Mouse (Mus musculus) spleen, postnatal 14 days (tissue): ENCODE measurements around the gene Bbs4.
"Not testable (repeated sequence)": the region's sequence is repeated elsewhere in the genome, so short reads cannot be mapped to it uniquely, and the experiment has no call there.

Experiments
- DNase-seq, 2 experiments: peaks; one replicate each; pipeline ENCODE4 v3.0.0; 2021 to 2022; ENCODE audit warnings: low spot score in 2 of 2

The Bbs4 gene

DNA sequence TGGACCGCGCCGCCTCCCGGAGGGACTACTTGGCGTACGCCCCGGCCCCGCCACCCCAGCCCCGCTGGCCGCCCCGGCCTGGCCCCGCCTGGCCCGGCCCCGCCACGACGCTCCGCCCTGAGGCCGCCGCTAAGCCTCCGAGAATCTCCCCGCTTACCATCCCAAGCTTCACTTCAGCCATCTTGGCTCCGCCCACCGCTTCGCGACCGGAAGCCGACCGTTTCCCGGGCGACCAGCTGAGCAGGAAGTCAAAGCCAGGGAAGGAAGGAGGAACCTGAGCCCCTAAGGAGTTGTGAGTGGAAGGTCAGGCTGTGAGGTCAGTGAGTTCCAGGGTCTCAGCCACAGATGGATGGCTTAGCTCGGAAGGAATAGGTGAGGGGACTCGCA, at the start of gene Bbs4:
Bbs4 (minus strand) TSS at position 256 of the 387 bp plus-strand sequence.
- peak; percentile 83 to 87 for DNase-seq

DNA sequence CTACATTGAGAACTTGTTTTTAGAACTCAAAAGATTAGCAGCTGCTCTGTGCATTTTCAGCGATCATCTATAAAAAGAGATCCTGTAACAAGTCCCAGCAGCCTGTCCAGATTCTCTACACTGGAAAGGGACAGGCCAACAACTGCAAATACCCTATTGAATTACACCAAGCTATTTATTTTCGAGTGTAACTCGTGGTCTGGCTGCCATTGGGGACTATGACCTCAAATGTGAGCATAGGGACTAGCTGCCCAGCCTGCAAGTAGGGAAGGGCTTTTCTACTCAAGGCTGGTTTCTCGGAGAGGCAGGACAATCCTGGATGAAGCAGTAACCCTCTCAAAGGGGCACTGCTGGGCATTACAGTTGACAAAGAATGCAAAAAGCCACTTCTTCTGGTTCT, 35.8 kb upstream of the Bbs4 start:
- DNase-seq: no peak

DNA sequence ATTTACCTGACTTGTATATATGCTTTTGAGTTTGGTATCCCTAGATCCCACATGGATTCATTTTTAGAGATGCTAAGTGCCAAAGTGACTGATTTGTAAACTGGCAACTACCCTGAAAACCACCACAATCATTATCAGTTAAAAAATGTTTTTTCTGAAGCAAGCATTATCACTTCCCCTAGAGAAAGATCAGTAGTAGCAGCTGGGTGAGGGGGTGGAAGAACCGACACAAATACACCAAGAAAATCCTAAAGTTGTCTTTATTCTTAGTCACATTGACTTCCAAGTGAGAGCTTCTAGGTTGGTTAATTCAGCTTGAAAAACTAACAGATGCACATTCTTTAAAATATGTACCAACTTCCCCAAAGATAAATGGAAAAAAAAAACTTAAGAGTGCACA, 35.0 kb upstream of the Bbs4 start:
- DNase-seq: no peak

DNA sequence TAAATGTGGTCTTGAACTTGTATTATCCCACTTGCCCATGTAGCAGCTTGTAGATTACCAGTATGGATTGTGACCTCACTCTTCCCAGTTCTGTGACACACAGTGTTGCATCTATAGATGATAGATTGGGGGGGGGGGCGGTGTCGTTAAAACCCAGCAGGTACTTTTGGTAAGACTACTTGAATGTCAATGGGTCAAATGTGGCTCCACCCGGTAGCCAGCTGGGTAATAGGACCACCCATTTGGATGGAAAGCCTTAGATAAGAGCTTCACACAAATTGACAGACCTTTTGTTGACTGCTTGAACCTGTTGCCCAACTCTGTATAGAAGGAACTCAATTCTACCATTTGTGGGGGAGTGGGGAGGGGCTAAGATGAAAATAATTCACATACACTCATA, 34.2 kb upstream of the Bbs4 start:
- no peak for DNase-seq

- DNase-seq: no peak
Measured at GRCm38 (mm10) chr9:59375626-59376025, 22.3 kb upstream of the Bbs4 start.

- no peak for DNase-seq
Measured at GRCm38 (mm10) chr9:59369646-59370045, 16.3 kb upstream of the Bbs4 start.

- DNase-seq: no peak
Measured at GRCm38 (mm10) chr9:59369220-59369619, 15.9 kb upstream of the Bbs4 start.

DNA sequence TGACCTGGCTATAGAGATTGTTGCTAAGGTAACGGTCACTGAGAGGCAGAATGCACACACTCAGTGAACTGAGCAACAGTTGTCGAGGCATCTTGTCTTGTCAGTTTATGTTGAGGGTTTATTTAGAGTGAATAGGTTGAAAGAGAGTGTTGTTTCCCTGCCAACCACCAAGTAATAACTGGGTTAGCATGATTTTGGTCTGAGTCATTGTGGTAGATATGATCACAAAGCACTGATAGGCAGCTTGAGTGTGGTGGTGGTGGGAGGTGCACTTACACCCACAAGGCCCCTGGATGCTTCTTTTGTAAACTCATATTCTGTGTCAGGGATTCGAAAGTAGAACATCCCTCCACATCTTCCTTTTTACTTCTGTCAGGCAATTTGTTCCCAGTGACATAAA, 7.2 kb upstream of the Bbs4 start:
- not testable (repeated sequence) for DNase-seq

GRCm38 (mm10) chr9:59358041-59358440, 4.7 kb upstream of the Bbs4 start:
- not testable (repeated sequence) for DNase-seq

- DNase-seq: no peak
Measured at GRCm38 (mm10) chr9:59352586-59353252, 589 bp downstream of the Bbs4 start.

- DNase-seq: no peak
Measured at GRCm38 (mm10) chr9:59346176-59346575, 7.1 kb downstream of the Bbs4 start.

DNA sequence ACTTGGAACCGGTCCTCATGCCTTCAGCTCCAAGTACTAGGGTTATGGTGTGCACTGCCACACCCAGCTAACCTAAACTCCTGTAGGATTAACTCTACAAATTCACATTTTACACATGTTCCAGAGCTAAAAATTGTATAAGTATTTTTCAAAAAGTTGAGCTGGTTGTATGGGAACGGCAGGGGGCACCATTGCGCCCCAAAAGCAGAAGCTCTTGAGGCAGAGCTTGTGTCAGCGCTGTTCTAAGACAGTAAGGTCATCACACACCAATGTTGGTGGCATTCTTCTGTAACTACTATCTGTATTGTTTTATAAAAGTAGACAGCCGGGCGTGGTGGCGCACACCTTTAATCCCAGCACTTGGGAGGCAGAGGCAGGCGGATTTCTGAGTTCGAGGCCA, 13.3 kb downstream of the Bbs4 start:
- peak in 1 of 2 experiments; percentile 6 for DNase-seq

GRCm38 (mm10) chr9:59339107-59339506, 14.2 kb downstream of the Bbs4 start:
- DNase-seq: no peak

- DNase-seq: no peak
Measured at GRCm38 (mm10) chr9:59338411-59338810, 14.9 kb downstream of the Bbs4 start.

GRCm38 (mm10) chr9:59337889-59338288, 15.4 kb downstream of the Bbs4 start:
- no peak for DNase-seq

DNA sequence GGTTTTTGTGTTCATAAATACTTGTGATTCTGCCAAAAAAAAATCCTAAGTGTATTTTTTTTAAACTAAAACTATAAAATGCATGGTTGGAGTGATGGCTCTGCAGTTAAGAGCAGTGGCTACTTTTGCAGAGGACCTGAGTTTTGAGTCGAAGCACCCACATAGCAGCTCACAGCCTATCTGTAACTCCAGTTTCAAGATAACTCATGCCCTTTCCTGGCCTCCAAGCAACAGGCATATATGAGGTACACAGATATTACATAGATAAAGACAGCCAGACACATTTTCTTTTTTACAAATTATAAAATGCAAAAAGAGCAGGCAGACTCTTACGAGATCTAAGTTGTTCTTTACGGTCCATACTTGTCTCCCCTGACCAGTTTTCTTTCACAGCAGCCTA, 16.8 kb downstream of the Bbs4 start:
- no peak for DNase-seq

- no peak for DNase-seq
Measured at GRCm38 (mm10) chr9:59330055-59330454, 23.3 kb downstream of the Bbs4 start.

- no peak for DNase-seq
Measured at GRCm38 (mm10) chr9:59324351-59324750, 29.0 kb downstream of the Bbs4 start.

DNA sequence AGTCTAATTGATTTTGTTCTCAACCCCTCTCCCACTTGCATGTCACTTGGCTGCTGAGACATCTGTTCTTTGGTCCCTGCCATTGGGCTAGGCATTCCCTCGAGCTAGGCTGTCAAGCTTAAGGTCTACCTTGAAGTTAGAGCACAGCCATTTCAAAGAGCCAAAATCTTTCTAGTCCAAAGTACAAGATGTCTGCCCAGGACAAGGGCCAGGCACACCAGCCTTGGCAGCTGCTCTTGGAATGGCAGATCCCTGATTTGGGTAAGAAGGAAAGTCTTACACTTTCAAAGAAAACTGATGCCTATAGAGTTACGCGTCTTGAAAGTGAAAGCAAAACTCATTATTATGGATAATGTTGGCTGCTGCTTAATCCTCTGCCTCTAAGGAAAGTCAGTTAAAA, 37.1 kb downstream of the Bbs4 start:
- DNase-seq: no peak

DNA sequence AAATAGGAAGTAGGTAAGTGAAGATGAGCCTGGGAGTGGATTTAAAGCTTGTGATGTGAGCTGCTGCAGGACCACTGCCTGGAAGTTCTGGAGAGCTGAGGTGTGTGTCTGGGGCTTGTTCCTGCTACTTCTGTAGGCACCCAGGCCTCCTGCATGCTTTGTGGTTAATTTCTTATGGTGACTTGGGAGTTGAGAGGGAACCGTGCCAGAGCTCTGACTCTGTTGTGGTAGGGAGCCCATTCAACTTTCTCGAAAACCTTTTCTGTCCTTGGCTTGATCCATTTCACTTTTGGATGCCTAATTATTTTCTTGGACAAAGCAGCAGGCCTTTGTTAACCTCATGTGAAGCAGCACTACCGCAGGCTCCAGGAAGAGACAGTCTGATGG, 42.0 kb downstream of the Bbs4 start:
- DNase-seq: no peak

GRCm38 (mm10) chr9:59310582-59311283, 42.6 kb downstream of the Bbs4 start:
- DNase-seq: no peak

- no peak for DNase-seq
Measured at GRCm38 (mm10) chr9:59307890-59308289, 45.4 kb downstream of the Bbs4 start.

- DNase-seq: no peak
Measured at GRCm38 (mm10) chr9:59296419-59296818, 56.9 kb downstream of the Bbs4 start.

GRCm38 (mm10) chr9:59292493-59292875, 60.8 kb downstream of the Bbs4 start:
- no peak for DNase-seq
